Mouse (Mus musculus) intestine, embryonic 16.5 days (tissue): ENCODE measurements around the gene Lmbr1l. TPM values are rescaled to one million over a fixed set of nuclear protein-coding genes. Genes with fewer than 3 reads are reported as not detected.
A peak's percentile ranks its signal among the peaks of the same experiment; 100 is the strongest.

Experiments
- ATAC-seq: fragments of 200-750 bp; cut with Nextera tagmentation; 2 replicates; pipeline ENCODE4 v1.8.0; 2017; ENCODE audit warnings: moderate TSS enrichment, moderate library complexity
- H3K27ac ChIP-seq: fragments of 300-500 bp; sonication (generic); 2 replicates; pipeline ENCODE4 v1.5.1; 2014; ENCODE audit warnings: mild to moderate bottlenecking, low read length
- H3K27me3 ChIP-seq: fragments of 300-500 bp; sonication (generic); replicated peaks from 2 replicates; pipeline ENCODE4 v1.6.1; 2014; ENCODE audit warnings: low read length, control low read depth, mixed read lengths; ENCODE audit not compliant: control insufficient read depth, insufficient read depth
- H3K36me3 ChIP-seq: fragments of 300-500 bp; sonication (generic); 2 replicates; pipeline ENCODE4 v1.6.1; 2014; ENCODE audit warnings: low read length, control low read depth; ENCODE audit not compliant: control insufficient read depth, insufficient read depth
- H3K4me1 ChIP-seq: fragments of 300-500 bp; sonication (generic); 2 replicates; pipeline ENCODE4 v1.6.1; 2014; ENCODE audit warnings: low read length, control low read depth, mixed read lengths; ENCODE audit not compliant: control insufficient read depth, insufficient read depth
- H3K4me2 ChIP-seq: fragments of 300-500 bp; sonication (generic); 2 replicates; pipeline ENCODE4 v1.6.1; 2014; ENCODE audit warnings: low read depth, low read length, control low read depth
- H3K4me3 ChIP-seq: fragments of 300-500 bp; sonication (generic); 2 replicates; pipeline ENCODE4 v1.5.1; 2014; ENCODE audit warnings: mild to moderate bottlenecking, low read length
- H3K9ac ChIP-seq: fragments of 300-500 bp; sonication (generic); 2 replicates; pipeline ENCODE4 v1.6.1; 2014; ENCODE audit warnings: low read depth, low read length
- H3K9me3 ChIP-seq: fragments of 300-500 bp; sonication (generic); 2 replicates; pipeline ENCODE4 v1.6.1; 2016; ENCODE audit warnings: low read length, control low read depth; ENCODE audit not compliant: control insufficient read depth
- WGBS: fragments of 180-500 bp; shearing (Covaris S2); extraction: QIAGEN DNeasy Blood & Tissue Kit; methylation state at CpG from one replicate; pipeline ENCODE4 v1.1.7; 2014; 5-methylcytosine and 5-hydroxymethylcytosine counted together
- polyA plus RNA-seq: library from polyadenylated mRNA; unstranded; fragments of >200 nt; fragmentation: Nextera tagmentation; extraction: Ambion mirVana; gene quantifications from 2 replicates; pipeline ENCODE4 v1.2.1, GENCODE M21; 2015

Lmbr1l gene
- 20.4 and 23.6 TPM in 2 replicates for polyA plus RNA-seq

- Histone ChIP-seq H3K36me3 (0 out of 2 replicates have a peak, but pooled peaks cover 3% of the 10 kb centered on the region), H3K4me3 (peak within 1 kb of the TSS; percentile 74), H3K27ac (peak within 1 kb of the TSS; percentile 88), H3K27me3 (no peaks in the 10 kb centered on the region), H3K4me2 (peak within 1 kb of the TSS; percentile 82), H3K9me3 (0 out of 2 replicates have a peak, but pooled peaks cover 5% of the 10 kb centered on the region), H3K4me1 (peaks cover 21% of the 10 kb centered on the region), H3K9ac (peak within 1 kb of the TSS; percentile 77)
- under 1% methylated on average over 81 of the region's 82 CpGs for WGBS
- peak; percentile 96 for ATAC-seq
Observed at GRCm38 (mm10) chr15:98917538-98918498, at the start of gene Lmbr1l. Gene Lmbr1l (minus strand): TSS chr15:98918231.

DNA sequence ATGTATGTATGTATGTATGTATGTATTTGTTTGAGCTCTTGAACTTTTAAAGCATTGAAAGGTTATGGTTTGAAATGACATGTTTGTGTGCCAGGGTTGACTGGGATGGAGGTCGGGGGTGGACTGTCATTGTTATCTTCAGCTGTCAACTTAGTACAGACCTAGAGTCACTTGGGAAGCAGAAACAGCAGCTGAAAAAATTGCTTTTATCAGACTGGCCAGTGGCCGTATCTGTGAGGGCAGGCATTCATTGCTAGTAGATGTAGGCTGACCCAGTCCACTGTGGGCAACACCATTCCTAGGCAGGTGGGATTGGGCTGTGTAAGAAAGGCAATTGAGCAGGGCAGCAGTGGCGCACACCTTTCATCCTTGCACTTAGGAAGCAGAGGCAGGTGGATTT lies 41.5 kb upstream of the Lmbr1l start:
- no peak overlapping the region for H3K27ac ChIP-seq
- ATAC-seq: no peak
- H3K4me2 ChIP-seq: no peak overlapping the region
- WGBS: 79% methylated on average over 3 of the region's 3 CpGs
- no peaks in the 10 kb centered on the region for H3K4me1 ChIP-seq
- H3K9me3 ChIP-seq: peaks cover 3% of the 10 kb centered on the region; the same call in 1 of the 2 replicates
- no peaks in the 10 kb centered on the region for H3K36me3 ChIP-seq
- H3K9ac ChIP-seq: no peak overlapping the region
- no peaks in the 10 kb centered on the region for H3K27me3 ChIP-seq
- H3K4me3 ChIP-seq: no peak overlapping the region

GRCm38 (mm10) chr15:98958901-98959420 lies 40.9 kb upstream of the Lmbr1l start:
- Histone ChIP-seq H3K27me3 (no peaks in the 10 kb centered on the region), H3K9ac (no peak overlapping the region), H3K4me1 (no peaks in the 10 kb centered on the region), H3K36me3 (no peaks in the 10 kb centered on the region), H3K4me3 (no peak overlapping the region), H3K27ac (no peak overlapping the region), H3K4me2 (no peak overlapping the region), H3K9me3 (peaks cover 3% of the 10 kb centered on the region; the same call in 1 of the 2 replicates)
- WGBS: 91% methylated on average over 4 of the region's 4 CpGs
- ATAC-seq: no peak

DNA sequence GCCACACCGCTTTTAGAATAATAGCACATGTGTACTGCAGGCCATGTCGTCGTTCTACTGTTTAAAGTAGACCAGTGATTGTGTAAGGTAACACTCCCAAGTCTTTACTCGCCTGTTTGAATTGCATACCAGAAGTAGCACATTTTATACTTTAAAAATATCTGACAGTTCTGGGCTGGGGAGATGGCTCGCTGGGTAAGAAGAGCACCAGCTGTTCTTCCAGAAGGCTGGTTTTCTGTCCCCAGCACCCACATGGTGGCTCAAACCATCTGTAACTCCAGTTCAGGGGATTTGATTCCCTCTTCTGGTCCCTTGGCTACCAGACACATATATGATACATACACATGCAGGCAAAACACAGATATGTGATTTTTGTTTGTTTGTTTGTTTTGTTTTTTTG lies 39.4 kb upstream of the Lmbr1l start:
- H3K36me3 ChIP-seq: no peaks in the 10 kb centered on the region
- H3K27me3 ChIP-seq: no peaks in the 10 kb centered on the region
- no peak for ATAC-seq
- H3K27ac ChIP-seq: no peak overlapping the region
- no peaks in the 10 kb centered on the region for H3K9me3 ChIP-seq
- WGBS: 71% methylated on average over 5 of the region's 5 CpGs
- no peak overlapping the region for H3K9ac ChIP-seq
- no peak overlapping the region for H3K4me2 ChIP-seq
- H3K4me1 ChIP-seq: no peaks in the 10 kb centered on the region
- no peak overlapping the region for H3K4me3 ChIP-seq

- Histone ChIP-seq H3K36me3 (no peaks in the 10 kb centered on the region), H3K4me3 (no peak overlapping the region), H3K9me3 (no peaks in the 10 kb centered on the region), H3K27me3 (no peaks in the 10 kb centered on the region), H3K4me1 (no peaks in the 10 kb centered on the region), H3K9ac (no peak overlapping the region), H3K4me2 (no peak overlapping the region), H3K27ac (no peak overlapping the region)
- 89% methylated on average over 4 of the region's 4 CpGs for WGBS
- ATAC-seq: no peak
Observed at GRCm38 (mm10) chr15:98956000-98956399, 38.0 kb upstream of the Lmbr1l start.

GRCm38 (mm10) chr15:98955324-98955723 lies 37.3 kb upstream of the Lmbr1l start:
- Histone ChIP-seq H3K4me1 (no peaks in the 10 kb centered on the region), H3K4me2 (no peak overlapping the region), H3K36me3 (no peaks in the 10 kb centered on the region), H3K27ac (no peak overlapping the region), H3K9me3 (no peaks in the 10 kb centered on the region), H3K4me3 (no peak overlapping the region), H3K9ac (no peak overlapping the region), H3K27me3 (no peaks in the 10 kb centered on the region)
- WGBS: 79% methylated on average over 4 of the region's 4 CpGs
- no peak for ATAC-seq

- peak overlapping the region; percentile 11; the same call in 1 of the 2 replicates for H3K4me2 ChIP-seq
- no peak for ATAC-seq
- H3K9ac ChIP-seq: peak overlapping the region; percentile 9; the same call in 1 of the 2 replicates
- WGBS: 33% methylated on average over 14 of the region's 14 CpGs
- no peaks in the 10 kb centered on the region for H3K27me3 ChIP-seq
- H3K9me3 ChIP-seq: no peaks in the 10 kb centered on the region
- H3K27ac ChIP-seq: peak overlapping the region; percentile 62
- no peaks in the 10 kb centered on the region for H3K4me1 ChIP-seq
- no peak overlapping the region for H3K4me3 ChIP-seq
- no peaks in the 10 kb centered on the region for H3K36me3 ChIP-seq
Observed at GRCm38 (mm10) chr15:98954425-98955253, 36.6 kb upstream of the Lmbr1l start.

GRCm38 (mm10) chr15:98953401-98954356 lies 35.6 kb upstream of the Lmbr1l start, which contains the start of the genes Gm49450 and Tuba1a:
Gene Gm49450 (minus strand): TSS chr15:98953551.
Gene Tuba1a (minus strand): TSS chr15:98953703.
- peak; percentile 97 for ATAC-seq
- Histone ChIP-seq H3K36me3 (no peaks in the 10 kb centered on the region), H3K9me3 (no peaks in the 10 kb centered on the region), H3K27me3 (no peaks in the 10 kb centered on the region), H3K4me3 (peak within 1 kb of the TSS; percentile 81), H3K4me2 (peak within 1 kb of the TSS; percentile 69), H3K4me1 (no peaks in the 10 kb centered on the region), H3K9ac (peak within 1 kb of the TSS; percentile 86), H3K27ac (peak within 1 kb of the TSS; percentile 91)
- WGBS: 5% methylated on average over 28 of the region's 28 CpGs
